Mouse (Mus musculus): ENCODE measurements at regions not wholly inside any gene's neighbourhood (a gene's known extent, or its start where the extent isn't known, plus 50 kb on each side); places are given as distances from the start of the nearest gene placed in this dataset.

DNA sequence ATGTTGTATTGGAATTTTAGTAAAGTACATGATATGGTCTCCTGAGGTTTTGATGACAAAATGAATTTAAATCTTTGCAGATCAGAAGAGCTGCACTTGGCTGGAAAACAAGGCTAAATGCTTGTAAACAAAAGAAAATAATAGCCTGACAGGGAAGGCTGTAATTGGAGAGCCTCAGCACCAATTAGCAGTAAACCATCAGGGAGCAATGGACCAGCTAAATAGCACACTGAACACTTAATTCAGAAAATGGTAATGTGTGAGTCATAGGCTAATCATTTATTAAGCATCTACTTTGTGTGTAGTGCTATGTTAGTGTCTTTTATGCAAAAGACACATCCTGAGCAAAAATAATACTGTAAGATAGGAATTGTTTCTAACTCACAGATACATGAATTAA is 152.0 kb upstream of the Tbx18 start:
- TF ChIP-seq CTCF (IDR thresholded peaks at IDR 0.05; ENCODE audit: control insufficient read depth, insufficient read depth, insufficient read length), result no peak
- TF ChIP-seq MAX (IDR thresholded peaks at IDR 0.05), result no peak
- TF ChIP-seq CEBPB (IDR thresholded peaks at IDR 0.05; ENCODE audit: low read depth), result no peak
- no peak for TF ChIP-seq USF1 (IDR thresholded peaks at IDR 0.05; ENCODE audit: low read depth)

DNA sequence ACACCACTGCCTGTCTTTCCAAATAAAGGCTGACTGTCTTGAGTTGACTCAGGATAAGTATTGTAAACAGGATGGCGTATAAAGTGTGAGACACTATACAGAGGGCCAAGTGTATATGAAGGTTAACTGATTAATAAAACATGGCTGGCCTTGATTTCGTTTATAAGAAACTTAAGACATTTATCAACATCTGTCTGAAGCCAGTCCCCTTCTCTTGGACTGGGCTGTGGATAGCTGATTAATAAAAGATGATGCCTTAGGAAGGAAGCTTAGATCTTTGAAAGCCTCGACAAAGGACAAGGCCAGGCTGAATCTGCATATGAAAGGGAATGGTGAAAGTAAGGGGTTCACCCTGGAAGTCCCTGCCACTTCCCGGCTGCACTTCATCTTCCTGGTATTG is 163.0 kb upstream of the Tbx18 start:
- Histone ChIP-seq H3K36me3 (ENCODE audit: control insufficient read depth, insufficient read depth) (no peaks in the 10 kb centered on the region), H3K79me3 (ENCODE audit: low read depth) (no peaks in the 10 kb centered on the region), H3K4me3 (ENCODE audit: insufficient read depth, poor library complexity, severe bottlenecking) (no peak overlapping the region), H3K79me2 (ENCODE audit: control insufficient read depth, insufficient read depth) (no peaks in the 10 kb centered on the region), H3ac (ENCODE audit: control insufficient read depth, insufficient read length, low read depth) (no peak overlapping the region), H3K27me3 (ENCODE audit: control insufficient read depth, insufficient read depth, insufficient read length) (no peaks in the 10 kb centered on the region)
- no peak for TF ChIP-seq FOSL1 (IDR thresholded peaks at IDR 0.05; ENCODE audit: insufficient read depth, low read length, poor library complexity, severe bottlenecking)

More for the DNA sequence above, 152.0 kb upstream of the Tbx18 start:
- no peaks in the 10 kb centered on the region for H3K27me3 ChIP-seq (ENCODE audit: control insufficient read depth, insufficient read depth, insufficient read length)
- H3K36me3 ChIP-seq (ENCODE audit: control insufficient read depth, insufficient read depth), result no peaks in the 10 kb centered on the region
- no peak overlapping the region for H3K4me3 ChIP-seq (ENCODE audit: insufficient read depth, poor library complexity, severe bottlenecking)
- H3ac ChIP-seq (ENCODE audit: control insufficient read depth, insufficient read length, low read depth), result no peak overlapping the region
- no peaks in the 10 kb centered on the region for H3K79me3 ChIP-seq (ENCODE audit: low read depth)
- no peaks in the 10 kb centered on the region for H3K79me2 ChIP-seq (ENCODE audit: control insufficient read depth, insufficient read depth)

DNA sequence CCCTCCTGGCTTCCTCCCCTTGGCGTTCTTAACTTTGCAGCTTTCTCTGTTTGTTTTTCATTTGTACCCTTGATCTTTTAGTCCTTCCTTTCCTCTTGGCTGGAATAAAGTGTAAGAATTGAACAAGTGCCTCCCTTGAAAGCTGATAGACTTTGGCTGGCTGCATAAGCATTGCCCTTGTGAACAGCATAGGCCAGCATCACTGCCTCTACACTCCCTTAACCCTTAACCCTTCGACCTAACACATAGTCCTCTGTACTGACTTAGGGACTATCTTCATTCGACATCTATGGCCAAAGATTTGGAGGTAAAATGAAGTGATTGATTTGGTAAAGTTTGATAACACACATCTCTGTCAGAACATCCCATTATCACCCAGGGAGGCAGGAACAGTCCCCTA is 163.5 kb upstream of the Tbx18 start:
- Histone ChIP-seq H3K79me2 (ENCODE audit: control insufficient read depth, insufficient read depth) (no peaks in the 10 kb centered on the region), H3K4me3 (ENCODE audit: insufficient read depth, poor library complexity, severe bottlenecking) (no peak overlapping the region), H3ac (ENCODE audit: control insufficient read depth, insufficient read length, low read depth) (no peak overlapping the region), H3K27me3 (ENCODE audit: control insufficient read depth, insufficient read depth, insufficient read length) (no peaks in the 10 kb centered on the region), H3K79me3 (ENCODE audit: low read depth) (no peaks in the 10 kb centered on the region), H3K36me3 (ENCODE audit: control insufficient read depth, insufficient read depth) (no peaks in the 10 kb centered on the region)
- TF ChIP-seq CTCF (IDR thresholded peaks at IDR 0.05; ENCODE audit: control insufficient read depth, insufficient read depth, insufficient read length), result no peak
- TF ChIP-seq MYOG (IDR thresholded peaks at IDR 0.05; ENCODE audit: control insufficient read depth, extremely low read depth, insufficient read length), result no peak
- no peak for TF ChIP-seq USF1 (IDR thresholded peaks at IDR 0.05; ENCODE audit: low read depth)
- no peak for TF ChIP-seq MAX (IDR thresholded peaks at IDR 0.05)
- TF ChIP-seq CEBPB (IDR thresholded peaks at IDR 0.05; ENCODE audit: low read depth), result no peak
- no peak for TF ChIP-seq FOSL1 (IDR thresholded peaks at IDR 0.05; ENCODE audit: insufficient read depth, low read length, poor library complexity, severe bottlenecking)
- no peak for TF ChIP-seq MYOD1 (IDR thresholded peaks at IDR 0.05; ENCODE audit: control insufficient read depth, insufficient read length, low read depth)

DNA sequence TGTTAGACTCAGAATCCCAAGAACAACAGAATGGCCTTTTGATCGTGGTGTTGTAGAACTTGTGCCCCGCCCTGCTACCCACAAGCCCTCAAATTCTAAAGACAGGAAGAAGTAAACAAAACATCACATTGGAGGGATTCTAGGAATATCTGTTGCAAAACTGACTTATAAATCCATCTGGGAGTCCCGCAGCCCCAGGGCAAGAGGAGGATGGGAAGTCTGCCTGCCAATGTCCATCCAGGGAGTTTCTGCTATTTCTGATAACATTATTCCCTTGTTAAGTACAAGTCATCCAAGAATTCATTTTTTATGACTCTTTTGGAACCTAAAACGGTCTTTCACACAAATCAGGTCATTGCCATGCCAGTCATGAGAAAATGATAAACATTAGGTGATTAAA is 164.5 kb upstream of the Tbx18 start:
- Histone ChIP-seq H3K36me3 (ENCODE audit: control insufficient read depth, insufficient read depth) (no peaks in the 10 kb centered on the region), H3ac (ENCODE audit: control insufficient read depth, insufficient read length, low read depth) (no peak overlapping the region), H3K79me2 (ENCODE audit: control insufficient read depth, insufficient read depth) (no peaks in the 10 kb centered on the region), H3K27me3 (ENCODE audit: control insufficient read depth, insufficient read depth, insufficient read length) (no peaks in the 10 kb centered on the region), H3K4me3 (ENCODE audit: insufficient read depth, poor library complexity, severe bottlenecking) (no peak overlapping the region), H3K79me3 (ENCODE audit: low read depth) (no peaks in the 10 kb centered on the region)
- TF ChIP-seq CTCF (IDR thresholded peaks at IDR 0.05; ENCODE audit: control insufficient read depth, insufficient read depth, insufficient read length) (no peak), CEBPB (IDR thresholded peaks at IDR 0.05; ENCODE audit: low read depth) (no peak), MAX (IDR thresholded peaks at IDR 0.05) (no peak), FOSL1 (IDR thresholded peaks at IDR 0.05; ENCODE audit: insufficient read depth, low read length, poor library complexity, severe bottlenecking) (no peak), MYOG (IDR thresholded peaks at IDR 0.05; ENCODE audit: control insufficient read depth, extremely low read depth, insufficient read length) (no peak), MYOD1 (IDR thresholded peaks at IDR 0.05; ENCODE audit: control insufficient read depth, insufficient read length, low read depth) (no peak)

GRCm38 (mm10) chr9:87897336-87897735 is 166.3 kb upstream of the Tbx18 start:
- no peaks in the 10 kb centered on the region for H3K79me2 ChIP-seq (ENCODE audit: control insufficient read depth, insufficient read depth)
- H3K4me3 ChIP-seq (ENCODE audit: insufficient read depth, poor library complexity, severe bottlenecking), result no peak overlapping the region
- no peaks in the 10 kb centered on the region for H3K36me3 ChIP-seq (ENCODE audit: control insufficient read depth, insufficient read depth)
- no peak for TF ChIP-seq CEBPB (IDR thresholded peaks at IDR 0.05; ENCODE audit: low read depth)
- no peak for TF ChIP-seq CTCF (IDR thresholded peaks at IDR 0.05; ENCODE audit: control insufficient read depth, insufficient read depth, insufficient read length)
- TF ChIP-seq MYOG (IDR thresholded peaks at IDR 0.05; ENCODE audit: control insufficient read depth, extremely low read depth, insufficient read length), result no peak
- no peak for TF ChIP-seq MAX (IDR thresholded peaks at IDR 0.05)
- TF ChIP-seq USF1 (IDR thresholded peaks at IDR 0.05; ENCODE audit: low read depth), result no peak
- H3ac ChIP-seq (ENCODE audit: control insufficient read depth, insufficient read length, low read depth), result no peak overlapping the region
- H3K79me3 ChIP-seq (ENCODE audit: low read depth), result no peaks in the 10 kb centered on the region
- H3K27me3 ChIP-seq (ENCODE audit: control insufficient read depth, insufficient read depth, insufficient read length), result no peaks in the 10 kb centered on the region

- Histone ChIP-seq H3K27me3 (ENCODE audit: control insufficient read depth, insufficient read depth, insufficient read length) (no peaks in the 10 kb centered on the region), H3K4me3 (ENCODE audit: insufficient read depth, poor library complexity, severe bottlenecking) (no peak overlapping the region), H3K36me3 (ENCODE audit: control insufficient read depth, insufficient read depth) (no peaks in the 10 kb centered on the region), H3K79me3 (ENCODE audit: low read depth) (no peaks in the 10 kb centered on the region), H3ac (ENCODE audit: control insufficient read depth, insufficient read length, low read depth) (no peak overlapping the region), H3K79me2 (ENCODE audit: control insufficient read depth, insufficient read depth) (no peaks in the 10 kb centered on the region)
- TF ChIP-seq MAX (IDR thresholded peaks at IDR 0.05) (no peak), CTCF (IDR thresholded peaks at IDR 0.05; ENCODE audit: control insufficient read depth, insufficient read depth, insufficient read length) (no peak), MYOG (IDR thresholded peaks at IDR 0.05; ENCODE audit: control insufficient read depth, extremely low read depth, insufficient read length) (no peak), USF1 (IDR thresholded peaks at IDR 0.05; ENCODE audit: low read depth) (no peak), CEBPB (IDR thresholded peaks at IDR 0.05; ENCODE audit: low read depth) (no peak), MYOD1 (IDR thresholded peaks at IDR 0.05; ENCODE audit: control insufficient read depth, insufficient read length, low read depth) (no peak), FOSL1 (IDR thresholded peaks at IDR 0.05; ENCODE audit: insufficient read depth, low read length, poor library complexity, severe bottlenecking) (no peak)
These were observed 168.3 kb upstream of the Tbx18 start for GRCm38 (mm10) chr9:87899368-87899767.

Measured in C2C12 (cell line).